Mouse (Mus musculus): Measurements from ENCODE around the gene Kcnmb4. TPM values are rescaled to one million over a fixed set of nuclear protein-coding genes. Genes with fewer than 3 reads are reported as not detected.

Gene Kcnmb4
- polyA plus RNA-seq (2015; fragmentation: Nextera tagmentation; extraction: Ambion mirVana), result 28.3 and 30.9 TPM in 2 replicates

- H3K27ac ChIP-seq (ENCODE audit: low read depth, low read length), result peak within 1 kb of the TSS; percentile 91
- no peaks in the 10 kb centered on the region for H3K36me3 ChIP-seq (ENCODE audit: control insufficient read depth, insufficient read depth, low read length)
- H3K9me3 ChIP-seq (ENCODE audit: control insufficient read depth, low read length), result 0 out of 2 replicates have a peak, but pooled peaks cover 2% of the 10 kb centered on the region
- peak within 1 kb of the TSS; percentile 82 for H3K4me3 ChIP-seq (ENCODE audit: low read length)
- peaks cover 15% of the 10 kb centered on the region for H3K4me1 ChIP-seq (ENCODE audit: control insufficient read depth, insufficient read depth, low read depth, low read length)
- under 1% methylated on average over 56 of the region's 92 CpGs for WGBS
- H3K4me2 ChIP-seq (ENCODE audit: low read length), result peak within 1 kb of the TSS; percentile 96
- no peaks in the 10 kb centered on the region for H3K27me3 ChIP-seq (replicated peaks; ENCODE audit: control insufficient read depth, insufficient read depth, low read length)
- ATAC-seq, result peak; percentile 86
- H3K9ac ChIP-seq (ENCODE audit: low read depth, low read length), result peak within 1 kb of the TSS; percentile 88
These were observed at the start of gene Kcnmb4 for GRCm38 (mm10) chr10:116473759-116474549. Gene Kcnmb4, minus strand, starts transcription at chr10:116473878.

GRCm38 (mm10) chr10:116519588-116519987 is 45.9 kb upstream of the Kcnmb4 start:
- no peak overlapping the region for H3K27ac ChIP-seq (ENCODE audit: low read depth, low read length)
- 91% methylated on average over 1 of the region's 1 CpGs for WGBS
- H3K9ac ChIP-seq (ENCODE audit: low read depth, low read length), result no peak overlapping the region
- no peak overlapping the region for H3K4me3 ChIP-seq (ENCODE audit: low read length)
- H3K9me3 ChIP-seq (ENCODE audit: control insufficient read depth, low read length), result no peaks in the 10 kb centered on the region
- no peaks in the 10 kb centered on the region for H3K27me3 ChIP-seq (replicated peaks; ENCODE audit: control insufficient read depth, insufficient read depth, low read length)
- ATAC-seq, result no peak
- no peaks in the 10 kb centered on the region for H3K36me3 ChIP-seq (ENCODE audit: control insufficient read depth, insufficient read depth, low read length)
- no peaks in the 10 kb centered on the region for H3K4me1 ChIP-seq (ENCODE audit: control insufficient read depth, insufficient read depth, low read depth, low read length)
- no peak overlapping the region for H3K4me2 ChIP-seq (ENCODE audit: low read length)

GRCm38 (mm10) chr10:116515590-116515989 is 41.9 kb upstream of the Kcnmb4 start:
- Histone ChIP-seq H3K36me3 (ENCODE audit: control insufficient read depth, insufficient read depth, low read length) (no peaks in the 10 kb centered on the region), H3K4me3 (ENCODE audit: low read length) (no peak overlapping the region), H3K4me1 (ENCODE audit: control insufficient read depth, insufficient read depth, low read depth, low read length) (no peaks in the 10 kb centered on the region), H3K9me3 (ENCODE audit: control insufficient read depth, low read length) (no peaks in the 10 kb centered on the region), H3K27me3 (replicated peaks; ENCODE audit: control insufficient read depth, insufficient read depth, low read length) (no peaks in the 10 kb centered on the region), H3K4me2 (ENCODE audit: low read length) (no peak overlapping the region), H3K27ac (ENCODE audit: low read depth, low read length) (no peak overlapping the region), H3K9ac (ENCODE audit: low read depth, low read length) (no peak overlapping the region)
- WGBS, result 93% methylated on average over 6 of the region's 6 CpGs
- ATAC-seq, result no peak

GRCm38 (mm10) chr10:116515158-116515557 is 41.5 kb upstream of the Kcnmb4 start:
- WGBS, result 94% methylated on average over 4 of the region's 4 CpGs
- Histone ChIP-seq H3K4me3 (ENCODE audit: low read length) (no peak overlapping the region), H3K9me3 (ENCODE audit: control insufficient read depth, low read length) (no peaks in the 10 kb centered on the region), H3K9ac (ENCODE audit: low read depth, low read length) (no peak overlapping the region), H3K27me3 (replicated peaks; ENCODE audit: control insufficient read depth, insufficient read depth, low read length) (no peaks in the 10 kb centered on the region), H3K27ac (ENCODE audit: low read depth, low read length) (no peak overlapping the region), H3K4me2 (ENCODE audit: low read length) (no peak overlapping the region), H3K36me3 (ENCODE audit: control insufficient read depth, insufficient read depth, low read length) (no peaks in the 10 kb centered on the region), H3K4me1 (ENCODE audit: control insufficient read depth, insufficient read depth, low read depth, low read length) (no peaks in the 10 kb centered on the region)
- ATAC-seq, result no peak

GRCm38 (mm10) chr10:116513254-116513635 is 39.6 kb upstream of the Kcnmb4 start:
- Histone ChIP-seq H3K4me2 (ENCODE audit: low read length) (no peak overlapping the region), H3K4me3 (ENCODE audit: low read length) (no peak overlapping the region), H3K9me3 (ENCODE audit: control insufficient read depth, low read length) (no peaks in the 10 kb centered on the region), H3K4me1 (ENCODE audit: control insufficient read depth, insufficient read depth, low read depth, low read length) (no peaks in the 10 kb centered on the region), H3K36me3 (ENCODE audit: control insufficient read depth, insufficient read depth, low read length) (no peaks in the 10 kb centered on the region), H3K27me3 (replicated peaks; ENCODE audit: control insufficient read depth, insufficient read depth, low read length) (no peaks in the 10 kb centered on the region), H3K9ac (ENCODE audit: low read depth, low read length) (no peak overlapping the region), H3K27ac (ENCODE audit: low read depth, low read length) (no peak overlapping the region)
- WGBS, result 41% methylated on average over 7 of the region's 7 CpGs
- no peak for ATAC-seq

- no peaks in the 10 kb centered on the region for H3K36me3 ChIP-seq (ENCODE audit: control insufficient read depth, insufficient read depth, low read length)
- H3K9me3 ChIP-seq (ENCODE audit: control insufficient read depth, low read length), result no peaks in the 10 kb centered on the region
- no peak for ATAC-seq
- H3K4me3 ChIP-seq (ENCODE audit: low read length), result no peak overlapping the region
- H3K4me2 ChIP-seq (ENCODE audit: low read length), result no peak overlapping the region
- no peak overlapping the region for H3K27ac ChIP-seq (ENCODE audit: low read depth, low read length)
- 74% methylated on average over 11 of the region's 11 CpGs for WGBS
- H3K9ac ChIP-seq (ENCODE audit: low read depth, low read length), result no peak overlapping the region
- no peaks in the 10 kb centered on the region for H3K4me1 ChIP-seq (ENCODE audit: control insufficient read depth, insufficient read depth, low read depth, low read length)
- no peaks in the 10 kb centered on the region for H3K27me3 ChIP-seq (replicated peaks; ENCODE audit: control insufficient read depth, insufficient read depth, low read length)
These were observed 39.0 kb upstream of the Kcnmb4 start for GRCm38 (mm10) chr10:116512521-116513253.

- Histone ChIP-seq H3K27ac (ENCODE audit: low read depth, low read length) (no peak overlapping the region), H3K36me3 (ENCODE audit: control insufficient read depth, insufficient read depth, low read length) (no peaks in the 10 kb centered on the region), H3K4me2 (ENCODE audit: low read length) (no peak overlapping the region), H3K4me3 (ENCODE audit: low read length) (no peak overlapping the region), H3K9ac (ENCODE audit: low read depth, low read length) (no peak overlapping the region), H3K4me1 (ENCODE audit: control insufficient read depth, insufficient read depth, low read depth, low read length) (no peaks in the 10 kb centered on the region), H3K27me3 (replicated peaks; ENCODE audit: control insufficient read depth, insufficient read depth, low read length) (no peaks in the 10 kb centered on the region), H3K9me3 (ENCODE audit: control insufficient read depth, low read length) (no peaks in the 10 kb centered on the region)
- ATAC-seq, result no peak
- WGBS, result 88% methylated on average over 7 of the region's 7 CpGs
These were observed 31.8 kb upstream of the Kcnmb4 start for GRCm38 (mm10) chr10:116505303-116506014.

- H3K36me3 ChIP-seq (ENCODE audit: control insufficient read depth, insufficient read depth, low read length), result peaks cover 8% of the 10 kb centered on the region
- no peak overlapping the region for H3K4me2 ChIP-seq (ENCODE audit: low read length)
- no peak overlapping the region for H3K27ac ChIP-seq (ENCODE audit: low read depth, low read length)
- H3K9ac ChIP-seq (ENCODE audit: low read depth, low read length), result no peak overlapping the region
- H3K4me1 ChIP-seq (ENCODE audit: control insufficient read depth, insufficient read depth, low read depth, low read length), result no peaks in the 10 kb centered on the region
- H3K9me3 ChIP-seq (ENCODE audit: control insufficient read depth, low read length), result no peaks in the 10 kb centered on the region
- no peaks in the 10 kb centered on the region for H3K27me3 ChIP-seq (replicated peaks; ENCODE audit: control insufficient read depth, insufficient read depth, low read length)
- H3K4me3 ChIP-seq (ENCODE audit: low read length), result no peak overlapping the region
- WGBS, result 90% methylated on average over 3 of the region's 3 CpGs
- no peak for ATAC-seq
These were observed 19.1 kb upstream of the Kcnmb4 start for GRCm38 (mm10) chr10:116492768-116493167.
